Mouse (Mus musculus) midbrain, embryonic 16.5 days (tissue): ENCODE measurements around the gene Gabarap. TPM values are rescaled to one million over a fixed set of nuclear protein-coding genes. Genes with fewer than 3 reads are reported as not detected.
"Not testable (repeated sequence)": the region's sequence is repeated elsewhere in the genome, so short reads cannot be mapped to it uniquely, and the experiment has no call there.

Source experiments
- ATAC-seq: fragments of 200-750 bp; cut with Nextera tagmentation; 2 replicates; pipeline ENCODE4 v1.8.0; 2017; ENCODE audit warnings: moderate TSS enrichment
- H3K27ac ChIP-seq: fragments of 300-500 bp; sonication (generic); 2 replicates; pipeline ENCODE4 v1.5.1; 2014; ENCODE audit warnings: mild to moderate bottlenecking, low read length, mixed read lengths
- H3K27me3 ChIP-seq: fragments of 300-500 bp; sonication (generic); 2 replicates; pipeline ENCODE4 v1.6.1; 2014; ENCODE audit warnings: low read depth, low read length, mixed read lengths; ENCODE audit not compliant: control insufficient read depth, insufficient read depth
- H3K36me3 ChIP-seq: fragments of 300-500 bp; sonication (generic); 2 replicates; pipeline ENCODE4 v1.6.1; 2014; ENCODE audit warnings: mild to moderate bottlenecking, low read length, moderate library complexity, mixed read lengths; ENCODE audit not compliant: control insufficient read depth, insufficient read depth
- H3K4me1 ChIP-seq: fragments of 300-500 bp; sonication (generic); 2 replicates; pipeline ENCODE4 v1.6.1; 2014; ENCODE audit warnings: mild to moderate bottlenecking, low read length, mixed read lengths; ENCODE audit not compliant: control insufficient read depth, insufficient read depth
- H3K4me2 ChIP-seq: fragments of 300-500 bp; sonication (generic); 2 replicates; pipeline ENCODE4 v1.6.1; 2014; ENCODE audit warnings: mild to moderate bottlenecking, low read length, mixed read lengths
- H3K4me3 ChIP-seq: fragments of 300-500 bp; sonication (generic); 2 replicates; pipeline ENCODE4 v1.5.1; 2014; ENCODE audit warnings: low read depth, mild to moderate bottlenecking, low read length, moderate library complexity, mixed read lengths
- H3K9ac ChIP-seq: fragments of 300-500 bp; sonication (generic); 2 replicates; pipeline ENCODE4 v1.6.1; 2014; ENCODE audit warnings: low read depth, low read length, mixed read lengths
- H3K9me3 ChIP-seq: fragments of 300-500 bp; sonication (generic); replicated peaks from 2 replicates; pipeline ENCODE4 v1.6.1; 2014; ENCODE audit warnings: mild to moderate bottlenecking, low read length, mixed read lengths; ENCODE audit not compliant: control insufficient read depth, poor library complexity, severe bottlenecking
- WGBS: fragments of 180-500 bp; shearing (Covaris S2); extraction: QIAGEN DNeasy Blood & Tissue Kit; methylation state at CpG from one replicate; pipeline ENCODE4 v1.1.7; 2014; 5-methylcytosine and 5-hydroxymethylcytosine counted together
- polyA plus RNA-seq: library from polyadenylated mRNA; unstranded; fragments of >200 nt; fragmentation: Nextera tagmentation; extraction: Ambion mirVana; gene quantifications from 2 replicates; pipeline ENCODE4 v1.2.1, GENCODE M21; 2015

The Gabarap gene
- polyA plus RNA-seq, 1 experiment from 2014 or later = 527 TPM

DNA sequence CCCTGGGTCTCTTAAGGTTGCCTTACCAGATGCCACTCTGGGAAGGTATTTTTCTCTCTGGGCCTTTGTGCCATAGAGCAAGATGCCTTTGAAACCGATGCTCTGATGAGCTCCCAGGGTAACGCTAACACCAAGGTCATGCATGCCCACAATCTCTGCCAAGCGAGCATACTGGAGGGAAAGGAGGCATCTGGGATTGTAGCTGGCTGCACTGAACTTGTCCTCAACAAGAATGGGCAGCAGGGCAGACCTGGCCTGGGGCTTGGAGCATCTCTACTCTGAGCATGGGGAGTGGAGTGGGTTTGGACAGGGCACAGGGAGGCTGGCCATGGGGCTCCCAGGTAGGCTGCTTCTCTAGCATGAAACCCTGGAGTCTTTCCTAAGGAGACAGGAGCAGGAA, 22.5 kb downstream of the Gabarap start:
- no peak for ATAC-seq
- Histone ChIP-seq H3K4me3 (no peak overlapping the region), H3K36me3 (peaks cover 37% of the 10 kb centered on the region), H3K9me3 (no peaks in the 10 kb centered on the region), H3K9ac (no peak overlapping the region), H3K27ac (no peak overlapping the region), H3K4me2 (no peak overlapping the region), H3K27me3 (no peaks in the 10 kb centered on the region), H3K4me1 (peaks cover 23% of the 10 kb centered on the region)
- 88% methylated on average over 3 of the region's 3 CpGs for WGBS

DNA sequence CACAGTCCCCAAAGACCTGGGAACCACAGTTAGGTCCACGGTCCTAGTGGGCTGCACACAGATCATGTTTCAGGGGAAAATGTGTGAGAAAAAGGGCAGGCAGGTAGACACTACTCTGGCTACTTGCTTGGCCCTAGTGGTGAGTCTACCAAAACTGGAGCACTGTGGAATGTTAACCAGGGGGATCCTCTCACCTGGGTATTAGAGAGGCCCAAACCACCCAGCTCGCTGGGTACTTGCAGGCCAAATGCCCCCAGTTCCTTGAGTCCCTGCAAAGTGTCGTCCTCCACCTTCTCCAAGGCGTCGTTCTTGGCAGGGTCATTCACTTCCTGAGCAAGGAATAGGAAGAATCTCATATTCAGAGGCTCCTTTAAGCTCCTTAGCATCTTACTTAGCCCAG, 23.1 kb downstream of the Gabarap start:
- Histone ChIP-seq H3K4me3 (no peak overlapping the region), H3K27me3 (no peaks in the 10 kb centered on the region), H3K9me3 (no peaks in the 10 kb centered on the region), H3K36me3 (peaks cover 31% of the 10 kb centered on the region), H3K4me1 (peaks cover 23% of the 10 kb centered on the region), H3K27ac (no peak overlapping the region), H3K9ac (no peak overlapping the region), H3K4me2 (peak overlapping the region; percentile 78)
- 61% methylated on average over 5 of the region's 5 CpGs for WGBS
- ATAC-seq = no peak

DNA sequence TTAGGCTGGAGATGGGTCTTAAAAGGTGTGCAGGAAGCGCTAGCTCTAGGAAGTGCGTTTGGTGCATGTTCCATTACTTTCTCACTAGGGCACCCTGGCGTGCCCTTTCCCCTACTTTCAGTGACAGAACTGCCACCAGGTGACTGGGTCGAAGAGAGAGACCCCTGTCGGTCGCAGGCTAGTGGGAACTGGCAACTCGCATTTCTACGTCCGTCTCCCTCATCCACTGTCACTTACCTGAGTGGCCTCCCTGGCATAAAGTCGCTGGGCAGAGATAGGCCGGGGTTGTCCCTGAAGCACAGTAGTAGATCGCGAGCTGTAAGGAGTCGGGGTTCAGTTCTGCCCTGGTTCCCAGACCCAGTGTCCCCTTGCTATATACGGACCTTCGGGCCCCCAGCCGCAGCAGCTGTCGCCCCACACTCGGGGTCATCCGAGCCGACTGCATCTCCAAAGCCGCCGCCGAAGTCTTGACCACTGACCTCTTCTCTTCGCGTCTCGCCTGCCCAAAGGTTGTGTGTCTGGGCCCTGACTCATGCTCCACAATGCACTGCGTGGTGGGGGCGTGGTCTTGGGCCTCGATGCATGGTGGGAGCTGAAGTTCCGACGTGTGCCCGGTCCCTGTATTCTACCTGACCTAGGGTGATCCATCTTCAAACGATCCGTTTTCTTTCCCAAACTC, 24.1 kb downstream of the Gabarap start, which contains the start of gene Acadvl:
Gene Acadvl, minus strand, starts transcription at position 532 of the 679 bp plus-strand sequence.
- peak within 1 kb of the TSS; percentile 54 for H3K4me3 ChIP-seq
- peak; percentile 83 for ATAC-seq
- under 1% methylated on average over 35 of the region's 35 CpGs for WGBS
- H3K9ac ChIP-seq = peak within 1 kb of the TSS; percentile 79
- peaks cover 22% of the 10 kb centered on the region for H3K36me3 ChIP-seq
- H3K9me3 ChIP-seq = no peaks in the 10 kb centered on the region
- H3K4me1 ChIP-seq = peaks cover 31% of the 10 kb centered on the region
- peak within 1 kb of the TSS; percentile 78 for H3K4me2 ChIP-seq
- no peaks in the 10 kb centered on the region for H3K27me3 ChIP-seq
- H3K27ac ChIP-seq = peak within 1 kb of the TSS; percentile 81

DNA sequence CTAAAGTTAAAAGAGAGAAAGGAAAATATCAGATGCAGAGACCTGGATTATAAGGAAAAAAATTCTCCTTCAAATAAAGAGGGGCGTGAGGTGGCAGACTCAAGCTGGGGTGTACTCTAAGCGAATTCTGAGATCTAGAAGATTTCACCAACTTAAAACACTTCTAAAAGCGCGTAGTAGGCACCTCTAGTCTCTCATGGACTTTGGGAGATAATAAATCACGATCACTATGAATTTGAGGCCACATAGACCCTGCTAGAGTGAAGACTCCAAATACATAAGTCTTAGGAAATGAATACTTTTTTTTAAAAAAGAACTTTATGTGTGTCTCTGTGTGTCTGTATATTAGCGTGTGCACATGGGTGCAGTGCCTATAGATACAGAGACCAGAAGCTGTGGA, 24.7 kb downstream of the Gabarap start:
- Histone ChIP-seq H3K4me1 (peaks cover 37% of the 10 kb centered on the region), H3K27me3 (no peaks in the 10 kb centered on the region), H3K36me3 (peaks cover 16% of the 10 kb centered on the region), H3K9me3 (no peaks in the 10 kb centered on the region), H3K4me3 (no peak overlapping the region; the same call in 1 of the 2 replicates), H3K27ac (no peak overlapping the region), H3K9ac (no peak overlapping the region), H3K4me2 (peak overlapping the region; percentile 78)
- 70% methylated on average over 6 of the region's 6 CpGs for WGBS
- no peak for ATAC-seq

DNA sequence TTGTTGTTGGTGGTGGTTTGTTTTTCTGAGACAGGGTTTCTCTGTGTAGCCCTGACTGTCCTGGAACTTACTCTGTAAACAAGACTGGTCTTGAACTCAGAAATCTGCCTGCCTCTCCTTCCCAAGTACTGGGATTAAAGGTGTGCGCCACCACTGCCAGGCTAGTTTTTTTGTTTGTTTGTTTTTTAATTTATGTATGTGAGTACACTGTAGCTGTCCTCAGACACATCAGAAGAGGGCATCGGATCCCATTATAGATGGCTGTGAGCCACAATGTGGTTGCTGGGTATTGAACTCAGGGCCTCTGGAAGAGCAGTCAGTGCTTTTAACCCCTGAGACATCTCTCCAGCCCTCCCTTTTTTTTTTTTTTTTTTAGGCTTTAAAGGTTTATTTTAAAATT, 25.2 kb downstream of the Gabarap start:
- not testable (repeated sequence) for H3K4me3 ChIP-seq, H3K9ac ChIP-seq, H3K9me3 ChIP-seq, ATAC-seq, H3K4me2 ChIP-seq, H3K27ac ChIP-seq, H3K27me3 ChIP-seq
- WGBS = 76% methylated on average over 2 of the region's 2 CpGs
- peaks cover 12% of the 10 kb centered on the region for H3K36me3 ChIP-seq
- peaks cover 37% of the 10 kb centered on the region for H3K4me1 ChIP-seq

DNA sequence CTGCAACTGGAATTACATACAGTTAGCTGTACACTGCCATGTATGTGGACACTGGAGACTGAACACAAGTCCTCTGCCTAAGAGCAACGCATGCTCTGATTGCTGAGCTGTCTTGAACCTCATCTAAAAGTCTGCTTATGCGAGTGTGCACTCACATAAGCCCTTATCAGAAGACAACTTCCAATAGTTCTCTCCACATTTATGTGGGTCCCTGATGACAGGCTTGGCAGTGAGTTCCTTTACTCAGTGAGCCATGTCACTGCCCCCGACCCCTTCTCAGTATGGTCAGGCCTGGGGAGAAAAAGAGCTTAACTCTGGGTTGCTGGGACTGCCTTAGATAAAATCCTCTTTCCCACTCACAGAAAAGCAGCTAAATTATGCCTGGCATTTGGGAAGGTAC, 25.7 kb downstream of the Gabarap start, which contains the start of gene Dlg4:
Gene Dlg4, plus strand, starts transcription at position 274 of the 400 bp plus-strand sequence.
- ATAC-seq = no peak
- Histone ChIP-seq H3K9ac (peak within 1 kb of the TSS; percentile 82), H3K4me1 (peaks cover 37% of the 10 kb centered on the region), H3K27ac (peak within 1 kb of the TSS; percentile 94), H3K4me2 (peak within 1 kb of the TSS; percentile 54), H3K36me3 (peaks cover 8% of the 10 kb centered on the region), H3K4me3 (peak within 1 kb of the TSS; percentile 66), H3K9me3 (no peaks in the 10 kb centered on the region), H3K27me3 (no peaks in the 10 kb centered on the region)
- 50% methylated on average over 3 of the region's 3 CpGs for WGBS

DNA sequence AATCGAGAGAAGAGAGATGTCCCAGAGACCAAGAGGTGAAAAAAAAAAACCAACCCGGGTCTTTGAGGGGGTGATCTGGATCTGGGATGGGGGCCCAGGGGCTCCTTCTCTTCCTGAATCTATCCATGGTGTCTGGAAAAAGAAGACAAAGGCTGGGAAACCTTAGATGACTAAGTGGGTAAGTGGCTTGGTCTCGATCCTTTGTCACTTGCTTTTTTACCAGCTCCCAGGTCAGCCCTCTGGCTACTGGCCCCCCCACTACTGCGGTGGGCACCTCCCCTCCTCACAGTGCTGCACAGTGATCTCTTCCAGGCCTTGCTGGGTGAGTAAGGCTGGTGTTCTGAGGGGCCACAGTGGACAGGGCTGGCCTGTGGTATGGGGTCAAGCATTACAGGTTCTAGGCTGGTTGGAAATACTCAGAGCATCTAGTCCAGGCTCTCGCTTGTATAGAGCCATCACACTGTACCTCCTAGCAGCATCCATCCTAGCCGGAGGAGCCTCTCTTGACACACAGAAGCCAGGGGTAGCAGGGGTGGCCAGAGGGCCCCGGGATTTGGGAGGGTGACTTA, 26.3 kb downstream of the Gabarap start:
- Histone ChIP-seq H3K27ac (peak overlapping the region; percentile 94), H3K9me3 (no peaks in the 10 kb centered on the region), H3K4me1 (peaks cover 40% of the 10 kb centered on the region), H3K4me2 (peak overlapping the region; percentile 54), H3K27me3 (no peaks in the 10 kb centered on the region), H3K4me3 (peak overlapping the region; percentile 66), H3K9ac (peak overlapping the region; percentile 82), H3K36me3 (peaks cover 1% of the 10 kb centered on the region)
- ATAC-seq = no peak
- WGBS = 22% methylated on average over 7 of the region's 7 CpGs

DNA sequence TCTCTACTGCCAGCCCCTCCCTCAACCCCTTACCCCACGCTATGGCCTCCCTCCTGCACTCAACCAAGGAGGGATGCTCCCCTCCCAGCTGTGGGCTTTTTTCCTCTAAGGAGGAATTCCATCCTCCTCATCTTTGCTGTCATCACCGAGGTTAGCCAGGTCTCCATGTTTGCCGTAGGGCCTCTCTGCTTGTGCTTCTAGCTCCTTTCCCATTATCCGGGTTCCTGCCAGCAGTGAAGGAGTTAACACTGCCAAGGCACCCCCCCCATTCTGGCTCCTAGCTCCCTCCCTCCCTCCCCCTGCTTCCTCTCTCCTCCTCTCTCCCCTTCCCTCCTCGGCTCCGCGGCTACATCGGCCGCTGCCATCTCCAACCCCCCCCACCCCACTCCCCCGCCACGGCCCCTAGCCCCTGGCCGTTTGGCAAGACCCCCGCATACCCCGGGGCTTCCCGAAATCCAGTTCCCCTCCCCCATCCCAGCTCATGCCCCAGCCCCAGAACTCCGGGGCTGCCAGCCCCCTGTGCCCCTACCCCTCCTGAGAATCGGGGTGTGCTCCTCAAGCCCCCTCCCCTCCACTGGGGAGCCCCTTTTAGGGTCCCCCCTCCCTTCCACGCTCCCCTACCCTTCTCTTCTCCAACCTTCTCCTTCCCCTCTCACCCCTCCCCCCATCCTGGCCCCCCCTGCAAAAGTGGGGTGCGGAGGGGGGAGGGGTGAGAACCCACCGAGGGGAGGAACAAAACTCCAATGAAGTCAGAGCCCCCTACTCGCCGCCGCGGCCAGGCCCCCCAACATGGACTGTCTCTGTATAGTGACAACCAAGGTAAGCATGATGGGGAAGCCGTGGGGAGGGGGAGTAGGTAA, 27.4 kb downstream of the Gabarap start:
- 0% methylated on average over 22 of the region's 25 CpGs for WGBS
- peak overlapping the region; percentile 66 for H3K4me3 ChIP-seq
- peak overlapping the region; percentile 54 for H3K4me2 ChIP-seq
- H3K9me3 ChIP-seq = no peaks in the 10 kb centered on the region
- H3K4me1 ChIP-seq = peaks cover 51% of the 10 kb centered on the region
- H3K27ac ChIP-seq = peak overlapping the region; percentile 94
- H3K9ac ChIP-seq = peak overlapping the region; percentile 82
- no peaks in the 10 kb centered on the region; the same call in 1 of the 2 replicates for H3K36me3 ChIP-seq
- ATAC-seq = no peak
- no peaks in the 10 kb centered on the region for H3K27me3 ChIP-seq
